Mouse (Mus musculus): ENCODE data around the gene Pard6b. TPM values are rescaled to one million over a fixed set of nuclear protein-coding genes. Genes with fewer than 3 reads are reported as not detected.
"Not testable (repeated sequence)": the region's sequence is repeated elsewhere in the genome, so short reads cannot be mapped to it uniquely, and the experiment has no call there.

Pard6b gene
- total and polyA plus RNA-seq, 3 experiments: 3.9 to 7.6 TPM; not detected in 1

DNA sequence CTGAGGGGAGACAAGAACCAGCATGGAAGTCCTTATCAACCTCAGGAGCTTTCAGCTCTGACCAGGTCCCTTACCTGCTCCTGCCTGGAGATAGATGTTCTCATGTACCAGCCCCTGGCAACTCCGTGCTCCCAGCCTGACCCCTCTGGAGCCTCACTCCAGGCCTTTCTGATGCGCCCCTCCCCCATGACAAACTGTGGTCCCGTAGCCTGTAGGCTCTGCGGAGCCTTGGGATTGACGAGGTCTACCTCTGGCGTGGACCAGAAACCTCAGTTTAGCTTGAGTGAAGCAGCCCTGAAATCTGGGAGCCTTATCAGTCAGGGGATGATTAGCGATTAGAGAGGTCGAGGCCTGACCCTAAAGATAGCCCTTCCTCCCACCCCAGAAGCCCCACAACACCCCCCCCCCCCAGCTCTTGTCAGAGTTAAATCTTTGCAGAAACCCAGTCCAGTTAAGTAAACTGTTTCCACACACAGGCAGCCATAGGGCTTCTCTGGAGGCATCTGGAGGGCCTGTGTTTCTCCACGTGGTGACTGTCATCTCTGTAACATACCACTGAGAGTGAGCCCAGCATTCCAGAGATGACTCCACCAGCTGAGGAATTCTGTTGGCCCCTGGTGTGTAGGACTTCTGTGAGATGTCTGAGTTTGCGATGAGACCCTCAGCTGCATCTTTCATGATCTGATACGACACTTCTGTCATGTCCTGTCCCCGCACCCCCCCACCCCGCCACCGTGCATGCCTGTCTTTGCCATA lies 24.7 kb upstream of the Pard6b start:
- Histone ChIP-seq H3K27ac (ENCODE audit: control insufficient read depth, low read depth, low read length) (no peak overlapping the region), H3K9me3 (replicated peaks; ENCODE audit: insufficient read depth, low read length) (no peaks in the 10 kb centered on the region), H3K79me2 (ENCODE audit: control insufficient read depth, insufficient read depth, low read length, poor library complexity) (no peaks in the 10 kb centered on the region), H3K4me3 (ENCODE audit: control insufficient read depth in 1 of 2, insufficient read depth in 1 of 2, low read depth in 2 of 2, low read length in 2 of 2) (no peak overlapping the region), H3K36me3 (ENCODE audit: control insufficient read depth in 1 of 2, insufficient read depth in 2 of 2, low read length in 2 of 2) (no peaks in the 10 kb centered on the region), H3K27me3 (ENCODE audit: control insufficient read depth in 1 of 2, insufficient read depth in 2 of 2, low read length in 2 of 2) (peaks cover 2 to 4% of the 10 kb centered on the region in 2 experiments; a peak in 3 of 4 replicates), H3K4me1 (ENCODE audit: control insufficient read depth in 1 of 2, insufficient read depth in 2 of 2, low read length in 2 of 2) (no peaks in the 10 kb centered on the region), H3K9ac (ENCODE audit: control insufficient read depth, low read depth, low read length, poor library complexity, severe bottlenecking) (no peak overlapping the region)
- TF ChIP-seq BHLHE40 (IDR thresholded peaks at IDR 0.05; ENCODE audit: borderline replicate concordance, low read depth, low read length) (no peak), MAX (IDR thresholded peaks at IDR 0.05; ENCODE audit: low read length) (no peak), ZKSCAN1 (IDR thresholded peaks at IDR 0.05; ENCODE audit: low read depth, low read length) (no peak), POLR2AphosphoS5 (IDR thresholded peaks at IDR 0.05; ENCODE audit: borderline replicate concordance, low read depth, low read length) (no peak), RAD21 (IDR thresholded peaks at IDR 0.05; ENCODE audit: low read depth, low read length) (no peak), MAZ (IDR thresholded peaks at IDR 0.05; ENCODE audit: low read depth, low read length) (no peak), GABPA (IDR thresholded peaks at IDR 0.05; ENCODE audit: low read depth, low read length) (no peak), CTCF (IDR thresholded peaks at IDR 0.05 in 2 of 3, conservative IDR thresholded peaks at IDR 0.05 in 1 of 3; ENCODE audit: control insufficient read depth in 1 of 3, insufficient read depth in 1 of 3, low read depth in 2 of 3, low read length in 3 of 3, poor library complexity in 1 of 3, severe bottlenecking in 1 of 3) (no peak), TCF12 (IDR thresholded peaks at IDR 0.05; ENCODE audit: low read depth, low read length) (no peak), ELF1 (IDR thresholded peaks at IDR 0.05; ENCODE audit: low read depth, low read length) (no peak), UBTF (IDR thresholded peaks at IDR 0.05; ENCODE audit: borderline replicate concordance, insufficient read depth, low read depth, low read length) (no peak), KAT2A (conservative IDR thresholded peaks at IDR 0.05; ENCODE audit: low read depth, low read length) (no peak), ZNF384 (IDR thresholded peaks at IDR 0.05; ENCODE audit: low read depth, low read length) (no peak), POLR2AphosphoS2 (IDR thresholded peaks at IDR 0.05; ENCODE audit: low read length) (no peak), RCOR1 (IDR thresholded peaks at IDR 0.05; ENCODE audit: low read depth, low read length) (no peak), SMC3 (IDR thresholded peaks at IDR 0.05; ENCODE audit: low read depth, low read length) (no peak), NELFE (IDR thresholded peaks at IDR 0.05; ENCODE audit: low read depth, low read length) (no peak), MYB (IDR thresholded peaks at IDR 0.05; ENCODE audit: low read depth, low read length) (no peak)
- DNase-seq (ENCODE audit: low read depth, low spot score): no peak

DNA sequence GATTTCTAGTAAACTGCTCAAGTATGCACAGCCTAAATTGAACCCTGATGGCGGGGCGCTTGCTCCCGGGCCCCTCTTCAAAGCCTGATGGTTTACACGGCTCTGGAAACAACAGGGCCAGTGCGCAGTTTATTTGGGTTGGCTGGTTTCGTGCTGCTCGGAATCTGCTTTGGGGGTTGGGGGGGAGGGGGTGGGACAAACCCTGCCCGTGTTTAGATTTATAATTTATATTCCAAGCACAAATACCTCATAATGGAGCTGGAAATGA lies 24.2 kb upstream of the Pard6b start:
- no peak overlapping the region for H3K27ac ChIP-seq (ENCODE audit: control insufficient read depth, low read depth, low read length)
- H3K4me1 ChIP-seq (ENCODE audit: control insufficient read depth in 1 of 2, insufficient read depth in 2 of 2, low read length in 2 of 2): no peaks in the 10 kb centered on the region
- H3K79me2 ChIP-seq (ENCODE audit: control insufficient read depth, insufficient read depth, low read length, poor library complexity): no peaks in the 10 kb centered on the region
- TF ChIP-seq MAX (IDR thresholded peaks at IDR 0.05; ENCODE audit: low read length) (no peak), ETS1 (IDR thresholded peaks at IDR 0.05; ENCODE audit: low read depth, low read length) (no peak), BHLHE40 (IDR thresholded peaks at IDR 0.05; ENCODE audit: borderline replicate concordance, low read depth, low read length) (no peak)
- H3K9me3 ChIP-seq (replicated peaks; ENCODE audit: insufficient read depth, low read length): no peaks in the 10 kb centered on the region
- H3K9ac ChIP-seq (ENCODE audit: control insufficient read depth, low read depth, low read length, poor library complexity, severe bottlenecking): no peak overlapping the region
- no peaks in the 10 kb centered on the region for H3K36me3 ChIP-seq (ENCODE audit: control insufficient read depth in 1 of 2, insufficient read depth in 2 of 2, low read length in 2 of 2)
- H3K27me3 ChIP-seq (ENCODE audit: control insufficient read depth in 1 of 2, insufficient read depth in 2 of 2, low read length in 2 of 2): peaks cover 0 to 2% of the 10 kb centered on the region in 2 experiments; a peak in 1 of 4 replicates
- DNase-seq (ENCODE audit: low read depth, low spot score): no peak
- H3K4me3 ChIP-seq (ENCODE audit: control insufficient read depth in 1 of 2, insufficient read depth in 1 of 2, low read depth in 2 of 2, low read length in 2 of 2): no peak overlapping the region

DNA sequence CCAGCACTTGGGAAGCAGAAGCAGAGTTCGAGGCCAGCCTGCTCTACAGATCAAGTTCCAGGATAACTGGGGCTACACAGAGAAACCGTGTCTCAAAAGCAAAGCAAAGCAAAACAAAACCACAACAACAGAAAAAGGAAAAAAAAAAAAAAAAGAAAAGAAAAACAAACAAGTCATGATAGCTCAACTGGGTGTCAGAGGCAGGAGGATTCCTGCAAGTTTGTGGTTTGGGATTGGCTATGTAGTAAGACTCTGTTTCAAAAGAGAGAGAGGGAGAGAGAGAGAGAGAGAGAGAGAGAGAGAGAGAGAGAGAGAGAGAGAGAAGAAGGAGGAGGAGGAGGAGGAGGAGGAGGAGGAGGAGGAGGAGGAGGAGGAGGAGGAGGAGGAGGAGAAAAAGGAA lies 22.9 kb upstream of the Pard6b start:
- not testable (repeated sequence) for H3K36me3 ChIP-seq (ENCODE audit: control insufficient read depth in 1 of 2, insufficient read depth in 2 of 2, low read length in 2 of 2); H3K4me3 ChIP-seq (ENCODE audit: control insufficient read depth in 1 of 2, insufficient read depth in 1 of 2, low read depth in 2 of 2, low read length in 2 of 2); DNase-seq (ENCODE audit: low read depth, low spot score); H3K27ac ChIP-seq (ENCODE audit: control insufficient read depth, low read depth, low read length); H3K9me3 ChIP-seq (replicated peaks; ENCODE audit: insufficient read depth, low read length); H3K9ac ChIP-seq (ENCODE audit: control insufficient read depth, low read depth, low read length, poor library complexity, severe bottlenecking); H3K27me3 ChIP-seq (ENCODE audit: control insufficient read depth in 1 of 2, insufficient read depth in 2 of 2, low read length in 2 of 2); H3K79me2 ChIP-seq (ENCODE audit: control insufficient read depth, insufficient read depth, low read length, poor library complexity); H3K4me1 ChIP-seq (ENCODE audit: control insufficient read depth in 1 of 2, insufficient read depth in 2 of 2, low read length in 2 of 2)

Measured in MEL (cell line).